Mouse (Mus musculus) adrenal gland (tissue): Measurements from ENCODE around the gene 4933411K16Rik.

Experiments used
- intact Hi-C: fragments of 180-260 bp; cut with DNase I; formaldehyde crosslinking; loops from one replicate; pipeline ENCODE4 v1.15.1; 2025
- long read RNA-seq, 2 experiments: library from polyadenylated mRNA; unstranded; transcript quantifications; one replicate each; pipeline ENCODE4 v2.0.0; 2020; ENCODE audit warnings: borderline replicate concordance in 1 of 2; ENCODE audit not compliant: insufficient replicate concordance in 1 of 2

4933411K16Rik gene
- long read RNA-seq, experiment 1: 0 reads
- long read RNA-seq, experiment 2: 0 reads

GRCm38 (mm10) chr19:42051948-42052347 lies at the start of gene 4933411K16Rik:
Gene 4933411K16Rik (plus strand): TSS chr19:42052248.
- intact Hi-C loops: no loop called here

- intact Hi-C loops: no loop called here
Observed at GRCm38 (mm10) chr19:42004258-42004657, 47.8 kb upstream of the 4933411K16Rik start.

- intact Hi-C loops: no loop called here
Observed at GRCm38 (mm10) chr19:42005616-42006015, 46.4 kb upstream of the 4933411K16Rik start.

GRCm38 (mm10) chr19:42006568-42006967 lies 45.5 kb upstream of the 4933411K16Rik start:
- intact Hi-C loops: no loop called here

GRCm38 (mm10) chr19:42008586-42008985 lies 43.5 kb upstream of the 4933411K16Rik start:
- intact Hi-C loops: no loop called here

GRCm38 (mm10) chr19:42009067-42009466 lies 43.0 kb upstream of the 4933411K16Rik start:
- intact Hi-C loops: no loop called here

- intact Hi-C loops: no loop called here
Observed at GRCm38 (mm10) chr19:42010436-42010835, 41.6 kb upstream of the 4933411K16Rik start.

GRCm38 (mm10) chr19:42011123-42011522 lies 40.9 kb upstream of the 4933411K16Rik start:
- intact Hi-C loops: no loop called here

GRCm38 (mm10) chr19:42014231-42014825 lies 37.7 kb upstream of the 4933411K16Rik start:
- intact Hi-C loops: no loop called here

- intact Hi-C loops: no loop called here
Observed at GRCm38 (mm10) chr19:42015001-42015400, 37.0 kb upstream of the 4933411K16Rik start.

- intact Hi-C loops: no loop called here
Observed at GRCm38 (mm10) chr19:42016251-42016650, 35.8 kb upstream of the 4933411K16Rik start.

- intact Hi-C loops: no loop called here
Observed at GRCm38 (mm10) chr19:42016840-42017239, 35.2 kb upstream of the 4933411K16Rik start.

GRCm38 (mm10) chr19:42017399-42018247 lies 34.4 kb upstream of the 4933411K16Rik start:
- intact Hi-C loops: no loop called here

GRCm38 (mm10) chr19:42019011-42019522 lies 33.0 kb upstream of the 4933411K16Rik start:
- intact Hi-C loops: no loop called here

- intact Hi-C loops: no loop called here
Observed at GRCm38 (mm10) chr19:42021681-42022541, 30.1 kb upstream of the 4933411K16Rik start.

- intact Hi-C loops: no loop called here
Observed at GRCm38 (mm10) chr19:42022542-42022848, 29.6 kb upstream of the 4933411K16Rik start.

GRCm38 (mm10) chr19:42026158-42026557 lies 25.9 kb upstream of the 4933411K16Rik start:
- intact Hi-C loops: loop anchor here (2.0 kb wide), 1 partner anchor 45 kb away; the partner anchor contains the start of genes Mms19 and Ubtd1

- intact Hi-C loops: no loop called here
Observed at GRCm38 (mm10) chr19:42031112-42031511, 20.9 kb upstream of the 4933411K16Rik start.

- intact Hi-C loops: no loop called here
Observed at GRCm38 (mm10) chr19:42033611-42034010, 18.4 kb upstream of the 4933411K16Rik start.

- intact Hi-C loops: no loop called here
Observed at GRCm38 (mm10) chr19:42034146-42034775, 17.8 kb upstream of the 4933411K16Rik start.
